Comparison of ENCODE assay signal across 9 mouse cellular contexts in the genomic region with DNA sequence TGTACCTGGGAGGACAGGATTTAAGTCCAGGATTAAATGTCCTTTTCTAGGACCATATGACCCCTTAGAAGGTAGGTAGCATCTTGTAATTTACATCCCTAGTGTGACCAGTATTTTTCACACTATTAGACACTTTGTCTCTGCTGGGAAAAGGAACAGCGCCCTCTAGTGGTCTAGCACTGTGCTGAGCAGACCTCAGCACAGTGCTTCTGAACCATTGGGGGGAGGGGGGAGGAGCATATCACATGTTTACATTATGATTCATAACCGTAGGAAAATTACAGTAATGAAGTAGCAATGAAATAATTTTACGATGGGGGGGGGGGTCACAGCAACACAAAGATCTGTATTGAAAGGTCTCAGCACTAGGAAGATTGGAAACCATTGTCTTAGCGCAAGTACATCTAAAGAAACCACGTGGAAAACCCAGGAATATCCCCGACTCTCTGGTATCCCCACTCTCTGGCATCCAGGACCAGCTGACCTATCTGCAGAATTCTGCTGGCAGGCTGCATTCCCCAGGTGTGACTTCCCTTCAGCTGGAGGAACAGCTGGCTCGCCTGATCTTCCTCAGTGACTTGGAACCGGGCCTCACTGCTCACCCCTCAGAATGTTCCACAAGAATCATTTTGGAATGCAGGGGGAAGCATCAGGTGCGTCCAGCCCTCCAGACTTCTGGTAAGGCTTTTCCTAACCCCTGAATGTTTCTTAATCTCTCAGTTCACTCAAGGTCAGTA. TPM values are rescaled to one million over a fixed set of nuclear protein-coding genes. Genes with fewer than 3 reads are reported as not detected.
DNase-seq lines count a peak whose midpoint lies in the region; ATAC-seq and TF ChIP-seq lines count a peak whose summit lies in the region.
"Had no signal": no experiment of that assay in that cellular context is flagged by ENCODE, and none has a peak within 500 bp of the region (broad histone marks: within the 10 kb centered on the region; RNA-seq: fewer than 3 reads in every experiment).

No protein-coding gene starts in this region.

- no peaks in the 10 kb centered on the region for H3K27me3 ChIP-seq in G1E (ENCODE audit: insufficient read depth, low read length)
- no peaks in the 10 kb centered on the region for H3K27me3 ChIP-seq in cerebellum, adult 2 months (ENCODE audit: control insufficient read depth, insufficient read depth, low read length)

- H3K4me1 ChIP-seq in G1E (ENCODE audit: insufficient read depth, low read depth, low read length), result no peaks in the 10 kb centered on the region
- H3K4me1 ChIP-seq in cerebellum, adult 2 months (ENCODE audit: control insufficient read depth, insufficient read depth, low read length), result no peaks in the 10 kb centered on the region

- TF ChIP-seq POLR2A in cerebellum, adult 2 months (IDR thresholded peaks at IDR 0.05; ENCODE audit: borderline replicate concordance, insufficient read depth, low read length), result no peak

- H3K27ac ChIP-seq in cerebellum, adult 2 months (ENCODE audit: insufficient read depth, low read length), result no peak overlapping the region

- H3K9me3 ChIP-seq in G1E (replicated peaks), result no peaks in the 10 kb centered on the region

- 54% methylated on average over 9 of the region's 9 CpGs for WGBS in cerebellum, adult 2 months

- no peaks in the 10 kb centered on the region for H3K36me3 ChIP-seq in G1E (replicated peaks)

- ATAC-seq in G1E (ENCODE audit: extremely low read depth, insufficient number of reproducible peaks, low FRiP score, poor library complexity, severe bottlenecking), result no peak
- ATAC-seq in activated CD4-positive, CD25-positive, alpha-beta regulatory T cell, adult 4 months, result no peak

- intact Hi-C loops in gastrocnemius, postnatal 14 days (cut with DNase I; ENCODE audit: low total_unique reads), result no loop called here

- peak; percentile 55 for TF ChIP-seq CTCF in G1E (IDR thresholded peaks at IDR 0.05; ENCODE audit: low read depth, low read length)
- peak; percentile 64 for TF ChIP-seq CTCF in cerebellum, adult 2 months (IDR thresholded peaks at IDR 0.05; ENCODE audit: borderline replicate concordance, insufficient read depth, low read depth, low read length)

- peak; percentile 67 for DNase-seq in 416B (ENCODE audit: low read depth)
- peak; percentile 17 for DNase-seq in G1E (ENCODE audit: low spot score)
- DNase-seq in cerebellum, adult 2 months, result peak; percentile 42 to 45
- peak; percentile 53 for DNase-seq in gastrocnemius, postnatal 14 days
- peak; percentile 78 for DNase-seq in kidney, postnatal 10 days
- peak; percentile 68 for DNase-seq in lung, postnatal 14 days
- peak; percentile 15 for DNase-seq in right cerebral cortex, postnatal 25 days

- H3K4me3 ChIP-seq in G1E (ENCODE audit: low read depth, low read length), result no peak overlapping the region
- H3K4me3 ChIP-seq in cerebellum, adult 2 months (replicated peaks; ENCODE audit: insufficient read depth, low read depth, low read length), result no peak overlapping the region

RNA-seq across cellular contexts. Expression of gene Npy4r, which starts 2.5 kb away (rescaled TPM):
- total RNA-seq in G1E (2014; fragmentation: Nextera tagmentation) (not detected in 2 replicates), G1E (2017) (0.06 and 0.11 TPM in 2 replicates)
- polyA plus RNA-seq in G1E (2012), result not detected in 2 replicates
- polyA plus RNA-seq in cerebellum, adult 2 months (2012; rRNA removed), result 0.05 and 0.18 TPM in 2 replicates
- under 1 TPM; 0.09 to 0.23 TPM for total RNA-seq in gastrocnemius, postnatal 14 days (2021)
- not detected for polyA plus RNA-seq in activated CD4-positive, CD25-positive, alpha-beta regulatory T cell, adult 4 months (2017; shearing (Covaris generic))

RNA-seq across cellular contexts. Expression of gene Gprin2, which starts 46.7 kb away (rescaled TPM):
- total RNA-seq in G1E (2014; fragmentation: Nextera tagmentation), result not detected in 2 replicates
- under 0.01 and 0.05 TPM in 2 replicates for total RNA-seq in G1E (2017)
- not detected in 2 replicates for polyA plus RNA-seq in G1E (2012)
- 1.5 and 1.6 TPM in 2 replicates for polyA plus RNA-seq in cerebellum, adult 2 months (2012; rRNA removed)
- total RNA-seq in gastrocnemius, postnatal 14 days (2021), result under 1 TPM; 0.16 to 0.86 TPM
- not detected for polyA plus RNA-seq in activated CD4-positive, CD25-positive, alpha-beta regulatory T cell, adult 4 months (2017; shearing (Covaris generic))

RNA-seq across cellular contexts. Expression of gene A630023A22Rik, which starts 52.2 kb away (rescaled TPM):
- total RNA-seq in G1E (2014; fragmentation: Nextera tagmentation) (not detected in 2 replicates), G1E (2017) (0.11 TPM in 1 of 2 replicates, not detected in the other)
- polyA plus RNA-seq in G1E (2012), result not detected in 2 replicates
- not detected in 2 replicates for polyA plus RNA-seq in cerebellum, adult 2 months (2012; rRNA removed)
- total RNA-seq in gastrocnemius, postnatal 14 days (2021), result not detected
- not detected for polyA plus RNA-seq in activated CD4-positive, CD25-positive, alpha-beta regulatory T cell, adult 4 months (2017; shearing (Covaris generic))
- polyA plus RNA-seq: heart, embryonic 14.5 days had no signal

Comparison
In these comparisons a context has a peak if more than half of its experiments do, and no peak if none do; other contexts are left out.
1. DNase-seq: peak in every context shown above with its lines; median percentile 78 in kidney, postnatal 10 days; 68 in lung, postnatal 14 days; 67 in 416B; 53 in gastrocnemius, postnatal 14 days; 44 in cerebellum, adult 2 months; 17 in G1E; 15 in right cerebral cortex, postnatal 25 days.